Mouse (Mus musculus): Measurements from ENCODE around the gene Ubap1. TPM values are rescaled to one million over a fixed set of nuclear protein-coding genes. Genes with fewer than 3 reads are reported as not detected.

The Ubap1 gene
- total and polyA plus RNA-seq, 2 experiments from 2014 or later = 31.1 to 57.6 TPM

DNA sequence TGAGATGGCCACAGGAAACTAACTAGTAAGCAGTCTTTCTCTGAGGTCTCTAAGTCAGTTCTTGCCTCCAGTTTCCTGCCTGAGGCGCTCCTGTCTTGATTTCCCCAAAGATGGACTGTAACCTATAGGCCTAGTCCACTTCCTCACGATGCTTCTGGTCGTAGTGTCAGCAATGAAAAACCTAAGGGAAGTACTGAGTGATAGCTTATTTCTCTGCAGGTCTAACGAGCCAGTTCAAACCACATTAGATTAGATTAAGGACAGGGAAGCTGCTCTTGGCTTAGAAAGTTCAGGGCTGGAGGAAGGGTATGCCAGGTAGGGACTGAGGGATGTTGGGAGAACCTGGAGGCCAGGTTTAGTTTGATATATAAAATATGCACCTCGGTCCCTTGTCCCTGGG lies 52.8 kb downstream of the Ubap1 start:
- WGBS = 94% methylated on average over 5 of the region's 5 CpGs
- no peaks in the 10 kb centered on the region for H3K27me3 ChIP-seq (ENCODE audit: insufficient read depth, low read length)
- 0 out of 2 replicates have a peak, but pooled peaks cover 5% of the 10 kb centered on the region for H3K36me3 ChIP-seq (ENCODE audit: insufficient read depth, low read length)
- H3K4me3 ChIP-seq (ENCODE audit: low read length) = no peak overlapping the region
- no peak overlapping the region for H3K4me2 ChIP-seq (ENCODE audit: low read depth, low read length)
- no peak overlapping the region for H3K27ac ChIP-seq
- TF ChIP-seq CTCF (IDR thresholded peaks at IDR 0.05; ENCODE audit: low read depth) = no peak
- DNase-seq (ENCODE audit: low spot score) (no peak), ATAC-seq (no peak)
- no peaks in the 10 kb centered on the region for H3K4me1 ChIP-seq (ENCODE audit: insufficient read depth, low read length)
- H3K9me3 ChIP-seq (ENCODE audit: low read length) = no peaks in the 10 kb centered on the region
- H3K9ac ChIP-seq (replicated peaks; ENCODE audit: low read length) = no peak overlapping the region

DNA sequence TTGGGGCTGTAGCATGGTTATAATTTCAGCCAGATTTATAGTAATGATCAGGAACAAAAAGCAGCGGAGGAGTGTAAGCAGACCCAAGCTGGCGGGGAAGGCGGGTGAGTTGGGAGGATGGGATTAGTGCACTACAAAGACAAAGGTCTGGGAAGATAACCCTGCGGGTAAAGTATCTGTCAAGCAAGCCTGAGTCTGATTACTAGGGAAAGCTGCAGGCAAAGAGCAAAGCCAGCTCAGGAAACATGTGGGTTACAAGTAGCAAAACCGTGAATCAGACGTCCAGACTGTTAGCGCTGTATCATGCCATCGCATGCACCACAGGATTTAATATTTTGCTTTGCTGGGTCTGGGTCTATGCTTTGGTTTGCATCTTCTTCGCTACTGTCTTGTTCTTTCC lies 57.8 kb downstream of the Ubap1 start:
- no peaks in the 10 kb centered on the region for H3K27me3 ChIP-seq (ENCODE audit: insufficient read depth, low read length)
- DNase-seq (ENCODE audit: low spot score) (no peak), ATAC-seq (no peak)
- no peak overlapping the region for H3K4me2 ChIP-seq (ENCODE audit: low read depth, low read length)
- H3K9me3 ChIP-seq (ENCODE audit: low read length) = no peaks in the 10 kb centered on the region
- no peak overlapping the region for H3K27ac ChIP-seq
- WGBS = 91% methylated on average over 9 of the region's 9 CpGs
- no peaks in the 10 kb centered on the region for H3K4me1 ChIP-seq (ENCODE audit: insufficient read depth, low read length)
- H3K4me3 ChIP-seq (ENCODE audit: low read length) = no peak overlapping the region
- no peaks in the 10 kb centered on the region for H3K36me3 ChIP-seq (ENCODE audit: insufficient read depth, low read length)
- TF ChIP-seq CTCF (IDR thresholded peaks at IDR 0.05; ENCODE audit: low read depth) = no peak
- no peak overlapping the region for H3K9ac ChIP-seq (replicated peaks; ENCODE audit: low read length)

DNA sequence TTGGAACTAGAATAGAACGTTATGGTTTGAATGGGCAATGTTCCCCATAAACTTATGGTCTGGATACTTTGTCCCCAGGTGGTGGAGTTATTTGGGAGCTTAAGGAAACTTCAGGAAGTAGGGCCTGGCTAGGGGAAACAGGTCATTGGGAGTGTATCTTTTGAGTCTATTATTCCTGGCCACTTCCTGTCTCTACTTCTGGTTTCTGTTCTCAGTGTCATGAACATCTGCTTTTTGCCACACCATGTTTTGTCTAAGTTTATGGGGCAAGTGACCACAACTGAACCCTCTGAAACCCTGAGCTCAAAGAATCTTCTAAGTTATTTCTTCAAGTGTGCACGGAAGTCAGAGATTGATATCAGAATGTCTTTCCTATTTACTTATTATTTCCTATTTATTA lies 58.6 kb downstream of the Ubap1 start:
- H3K4me1 ChIP-seq (ENCODE audit: insufficient read depth, low read length) = no peaks in the 10 kb centered on the region
- no peak overlapping the region for H3K9ac ChIP-seq (replicated peaks; ENCODE audit: low read length)
- TF ChIP-seq CTCF (IDR thresholded peaks at IDR 0.05; ENCODE audit: low read depth) = no peak
- no peak overlapping the region for H3K27ac ChIP-seq
- no peaks in the 10 kb centered on the region for H3K36me3 ChIP-seq (ENCODE audit: insufficient read depth, low read length)
- H3K9me3 ChIP-seq (ENCODE audit: low read length) = no peaks in the 10 kb centered on the region
- ATAC-seq = no peak
- 95% methylated on average over 2 of the region's 2 CpGs for WGBS
- no peak overlapping the region for H3K4me3 ChIP-seq (ENCODE audit: low read length)
- DNase-seq (ENCODE audit: low spot score) = no peak
- H3K4me2 ChIP-seq (ENCODE audit: low read depth, low read length) = no peak overlapping the region
- no peaks in the 10 kb centered on the region for H3K27me3 ChIP-seq (ENCODE audit: insufficient read depth, low read length)

DNA sequence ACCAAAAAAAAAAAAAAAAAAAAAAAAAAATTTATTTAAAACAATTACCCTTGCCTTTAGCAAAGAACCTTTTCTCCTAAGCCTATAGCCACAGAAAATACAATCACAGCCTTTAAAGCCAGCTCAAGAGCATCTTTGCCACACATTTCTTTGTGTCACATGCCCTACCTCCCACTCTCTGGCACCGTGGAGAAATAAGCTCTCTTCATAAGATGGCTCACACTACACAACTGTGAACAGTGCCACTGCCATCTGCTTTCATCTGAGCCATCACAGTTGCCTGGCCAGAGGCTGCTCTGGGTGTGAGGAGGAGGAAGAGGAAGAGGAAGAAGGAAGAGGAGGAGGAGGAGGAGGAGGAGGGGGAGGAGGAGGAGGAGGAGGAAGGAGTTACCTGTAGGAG lies 60.5 kb downstream of the Ubap1 start:
- DNase-seq (ENCODE audit: low spot score) = no peak
- Histone ChIP-seq H3K9me3 (ENCODE audit: low read length) (no peaks in the 10 kb centered on the region), H3K4me2 (ENCODE audit: low read depth, low read length) (no peak overlapping the region), H3K9ac (replicated peaks; ENCODE audit: low read length) (no peak overlapping the region), H3K36me3 (ENCODE audit: insufficient read depth, low read length) (0 out of 2 replicates have a peak, but pooled peaks cover 6% of the 10 kb centered on the region), H3K27me3 (ENCODE audit: insufficient read depth, low read length) (no peaks in the 10 kb centered on the region), H3K4me3 (ENCODE audit: low read length) (no peak overlapping the region), H3K4me1 (ENCODE audit: insufficient read depth, low read length) (no peaks in the 10 kb centered on the region), H3K27ac (no peak overlapping the region)
- 80% methylated on average over 1 of the region's 1 CpGs for WGBS
- no peak for ATAC-seq
- TF ChIP-seq CTCF (IDR thresholded peaks at IDR 0.05; ENCODE audit: low read depth) = no peak

DNA sequence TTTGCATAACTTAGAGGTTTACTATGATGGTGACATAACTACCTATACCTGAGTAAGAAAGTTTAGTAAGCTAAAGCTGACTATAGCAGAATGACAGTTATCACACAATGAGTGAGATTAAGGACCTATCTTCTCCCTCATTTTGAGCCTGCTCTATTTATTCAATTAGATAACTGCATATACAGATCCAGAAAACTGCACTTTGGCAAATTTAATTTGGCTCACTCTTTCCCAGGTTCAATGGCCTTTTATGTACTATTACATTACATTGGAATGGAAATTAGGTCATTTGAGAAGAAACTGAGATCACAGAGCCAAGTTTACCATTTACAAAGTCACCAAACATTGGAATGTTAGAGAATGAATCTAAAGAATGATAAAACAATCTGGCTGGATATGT lies 68.2 kb downstream of the Ubap1 start:
- ATAC-seq (no peak), DNase-seq (ENCODE audit: low spot score) (no peak)
- H3K9me3 ChIP-seq (ENCODE audit: low read length) = no peaks in the 10 kb centered on the region
- TF ChIP-seq CTCF (IDR thresholded peaks at IDR 0.05; ENCODE audit: low read depth) = no peak
- H3K4me3 ChIP-seq (ENCODE audit: low read length) = no peak overlapping the region
- 0 out of 2 replicates have a peak, but pooled peaks cover 6% of the 10 kb centered on the region for H3K36me3 ChIP-seq (ENCODE audit: insufficient read depth, low read length)
- no peaks in the 10 kb centered on the region for H3K4me1 ChIP-seq (ENCODE audit: insufficient read depth, low read length)
- no peaks in the 10 kb centered on the region for H3K27me3 ChIP-seq (ENCODE audit: insufficient read depth, low read length)
- H3K9ac ChIP-seq (replicated peaks; ENCODE audit: low read length) = no peak overlapping the region
- H3K4me2 ChIP-seq (ENCODE audit: low read depth, low read length) = no peak overlapping the region
- H3K27ac ChIP-seq = no peak overlapping the region

DNA sequence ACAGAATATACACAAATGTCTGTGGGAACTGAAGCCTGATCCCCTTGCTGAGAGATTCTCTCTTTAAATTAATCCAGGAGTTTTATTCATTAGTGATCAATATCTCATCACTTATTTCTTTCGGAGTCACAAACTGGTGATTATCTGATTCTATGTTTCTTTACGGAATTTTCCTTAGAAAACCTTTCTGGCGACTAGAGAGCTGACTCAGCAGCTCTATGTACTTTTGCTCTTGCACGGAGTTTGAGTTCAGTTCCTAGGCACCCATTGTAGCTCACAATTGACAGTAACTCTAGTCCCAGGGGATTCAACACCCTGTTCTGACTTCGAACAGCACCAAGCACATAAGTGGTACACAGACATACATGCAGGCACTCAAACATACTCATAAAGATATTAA lies 90.1 kb downstream of the Ubap1 start:
- no peak overlapping the region for H3K9ac ChIP-seq (replicated peaks; ENCODE audit: low read length)
- no peak for ATAC-seq
- H3K27ac ChIP-seq = no peak overlapping the region
- no peaks in the 10 kb centered on the region for H3K9me3 ChIP-seq (ENCODE audit: low read length)
- H3K27me3 ChIP-seq (ENCODE audit: insufficient read depth, low read length) = no peaks in the 10 kb centered on the region
- DNase-seq (ENCODE audit: low spot score) = no peak
- no peaks in the 10 kb centered on the region for H3K4me1 ChIP-seq (ENCODE audit: insufficient read depth, low read length)
- no peak overlapping the region for H3K4me2 ChIP-seq (ENCODE audit: low read depth, low read length)
- H3K4me3 ChIP-seq (ENCODE audit: low read length) = no peak overlapping the region
- WGBS = 84% methylated on average over 5 of the region's 5 CpGs
- TF ChIP-seq CTCF (IDR thresholded peaks at IDR 0.05; ENCODE audit: low read depth) = no peak
- H3K36me3 ChIP-seq (ENCODE audit: insufficient read depth, low read length) = no peaks in the 10 kb centered on the region

Other genes with a start within 250 kb of the Ubap1 start
- gene Nol6, start 224.5 kb upstream of the Ubap1 start, total RNA-seq (2014; rRNA removed) = 67.2 and 70.2 TPM in 2 replicates
- gene Nol6, start 224.5 kb upstream of the Ubap1 start, polyA plus RNA-seq (2015; fragmentation: Nextera tagmentation; extraction: Ambion mirVana) = 28.4 and 32.4 TPM in 2 replicates
- 27.2 and 30.2 TPM in 2 replicates for gene Ube2r2, start 213.3 kb upstream of the Ubap1 start, total RNA-seq (2014; rRNA removed)
- gene Ube2r2, start 213.3 kb upstream of the Ubap1 start, polyA plus RNA-seq (2015; fragmentation: Nextera tagmentation; extraction: Ambion mirVana) = 47.5 and 47.9 TPM in 2 replicates
- 19.3 and 33.8 TPM in 2 replicates for gene Ubap2, start 73.9 kb upstream of the Ubap1 start, total RNA-seq (2014; rRNA removed)
- 27.2 and 31.0 TPM in 2 replicates for gene Ubap2, start 73.9 kb upstream of the Ubap1 start, polyA plus RNA-seq (2015; fragmentation: Nextera tagmentation; extraction: Ambion mirVana)
- gene Dcaf12, start 34.1 kb upstream of the Ubap1 start, total RNA-seq (2014; rRNA removed) = 64.0 and 64.3 TPM in 2 replicates
- 51.0 and 53.0 TPM in 2 replicates for gene Dcaf12, start 34.1 kb upstream of the Ubap1 start, polyA plus RNA-seq (2015; fragmentation: Nextera tagmentation; extraction: Ambion mirVana)
- 4.2 and 4.8 TPM in 2 replicates for gene Kif24, start 115.9 kb downstream of the Ubap1 start, total RNA-seq (2014; rRNA removed)
- gene Kif24, start 115.9 kb downstream of the Ubap1 start, polyA plus RNA-seq (2015; fragmentation: Nextera tagmentation; extraction: Ambion mirVana) = 2.3 and 2.7 TPM in 2 replicates
- 29.2 and 40.7 TPM in 2 replicates for gene Nudt2, start 116.2 kb downstream of the Ubap1 start, total RNA-seq (2014; rRNA removed)
- gene Nudt2, start 116.2 kb downstream of the Ubap1 start, polyA plus RNA-seq (2015; fragmentation: Nextera tagmentation; extraction: Ambion mirVana) = 68.6 and 71.6 TPM in 2 replicates
- gene AI464131, start 154.1 kb downstream of the Ubap1 start, total RNA-seq (2014; rRNA removed) = 62.4 and 69.9 TPM in 2 replicates
- gene AI464131, start 154.1 kb downstream of the Ubap1 start, polyA plus RNA-seq (2015; fragmentation: Nextera tagmentation; extraction: Ambion mirVana) = 22.0 and 22.9 TPM in 2 replicates
- gene 1110017D15Rik, start 168.3 kb downstream of the Ubap1 start, total RNA-seq (2014; rRNA removed) = 2.3 and 9.9 TPM in 2 replicates
- gene 1110017D15Rik, start 168.3 kb downstream of the Ubap1 start, polyA plus RNA-seq (2015; fragmentation: Nextera tagmentation; extraction: Ambion mirVana) = 19.9 and 21.4 TPM in 2 replicates
- gene Fam219a, start 220.5 kb downstream of the Ubap1 start, total RNA-seq (2014; rRNA removed) = 136 and 193 TPM in 2 replicates
- gene Fam219a, start 220.5 kb downstream of the Ubap1 start, polyA plus RNA-seq (2015; fragmentation: Nextera tagmentation; extraction: Ambion mirVana) = 17.7 and 21.2 TPM in 2 replicates
- 3.6 and 4.5 TPM in 2 replicates for gene Dnaic1, start 220.8 kb downstream of the Ubap1 start, total RNA-seq (2014; rRNA removed)
- gene Dnaic1, start 220.8 kb downstream of the Ubap1 start, polyA plus RNA-seq (2015; fragmentation: Nextera tagmentation; extraction: Ambion mirVana) = 3.0 and 4.8 TPM in 2 replicates

Data from hindbrain, postnatal 0 days (tissue).